Mouse (Mus musculus) ES-CJ7 (cell line): ENCODE results near the gene Ttc6.

Source experiments
- DNase-seq: peaks from one replicate; pipeline ENCODE4 v3.0.0; 2011; ENCODE audit warnings: low read depth, low spot score

The Ttc6 gene

GRCm38 (mm10) chr12:57662986-57663674, 99.2 kb downstream of the Ttc6 start:
- no peak for DNase-seq

- no peak for DNase-seq
These were observed 108.5 kb downstream of the Ttc6 start for GRCm38 (mm10) chr12:57672414-57672813.

- no peak for DNase-seq
These were observed 121.1 kb downstream of the Ttc6 start for GRCm38 (mm10) chr12:57684967-57685423.

- no peak for DNase-seq
These were observed 146.1 kb downstream of the Ttc6 start for GRCm38 (mm10) chr12:57709966-57710365.

DNA sequence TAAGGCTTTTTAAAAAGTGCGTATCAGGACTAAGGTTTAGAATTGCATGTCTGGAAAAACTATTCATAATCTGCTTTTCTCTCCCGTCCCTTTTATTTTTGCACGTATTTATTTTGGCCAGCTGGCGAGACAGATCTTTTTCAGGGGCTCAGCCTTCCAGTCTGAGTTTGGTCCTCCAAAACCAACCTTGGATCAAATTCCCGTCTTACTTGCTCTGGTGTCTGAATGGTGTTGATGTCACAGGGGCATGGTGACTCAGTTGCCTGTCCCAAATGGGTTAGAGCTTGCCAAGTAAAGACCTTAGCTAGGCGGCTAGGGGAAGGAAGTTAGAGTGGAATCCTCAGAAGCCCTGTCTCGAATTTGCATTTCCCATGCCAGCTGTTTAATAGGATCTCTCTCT, 200.8 kb downstream of the Ttc6 start:
- DNase-seq = no peak

DNA sequence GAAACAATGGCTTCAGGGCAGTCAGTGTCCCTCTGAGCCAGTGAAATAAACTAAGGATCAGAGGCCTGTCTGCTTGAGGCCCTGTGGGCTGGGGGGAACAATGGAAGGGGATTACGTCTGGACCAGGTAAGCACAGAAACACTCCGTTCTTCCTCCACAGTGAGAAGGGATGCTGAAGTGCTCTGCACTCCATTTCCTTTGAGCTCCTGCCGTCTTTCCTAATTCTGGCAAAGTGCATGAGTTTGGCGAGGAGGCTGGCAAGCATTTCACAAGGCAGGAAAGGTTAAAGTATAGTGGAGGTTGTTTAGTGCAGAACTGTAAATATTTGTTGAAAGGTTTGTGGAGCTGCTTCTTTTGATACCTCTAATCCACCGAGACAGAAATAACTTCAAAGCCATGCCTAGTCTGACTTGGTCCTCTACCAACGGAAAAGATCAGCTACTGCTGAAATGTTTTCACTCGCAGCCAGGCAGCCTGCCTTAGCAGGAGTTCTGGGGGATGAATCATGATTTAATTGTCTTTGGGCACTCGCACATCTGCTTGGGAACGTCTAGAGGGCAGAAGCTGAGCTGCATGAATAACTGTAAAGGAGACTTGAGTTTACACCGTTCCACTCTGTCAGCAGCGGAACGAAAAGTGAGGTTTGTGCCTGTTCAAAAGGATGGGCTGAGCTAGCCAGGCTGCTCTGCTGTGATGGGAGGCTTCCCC, 212.5 kb downstream of the Ttc6 start:
- no peak for DNase-seq

DNA sequence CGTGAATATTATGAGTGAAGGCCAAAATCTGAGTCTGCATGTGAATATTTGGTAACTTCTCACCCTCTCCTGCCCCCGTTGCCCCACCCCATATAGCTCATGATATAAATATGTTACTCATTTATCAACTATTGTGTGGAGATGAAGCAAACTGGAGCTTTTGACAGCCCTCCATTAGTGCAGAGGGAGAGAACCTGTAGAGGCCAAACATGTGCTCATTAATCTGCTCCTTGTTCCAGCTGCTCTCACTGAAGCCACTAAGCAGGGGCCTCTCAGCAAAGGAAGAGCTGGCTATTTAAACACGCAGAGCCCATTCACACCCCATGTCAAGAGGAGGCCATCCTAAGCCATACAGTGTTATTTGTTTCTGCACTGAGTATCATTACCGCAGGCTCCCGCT, 218.0 kb downstream of the Ttc6 start:
- DNase-seq = no peak

- peak; percentile 28 for DNase-seq
These were observed 223.6 kb downstream of the Ttc6 start for GRCm38 (mm10) chr12:57787471-57787870.
